Mouse (Mus musculus) kidney, postnatal 0 days (tissue): ENCODE measurements at regions not wholly inside any gene's neighbourhood (a gene's known extent, or its start where the extent isn't known, plus 50 kb on each side); places are given as distances from the start of the nearest gene placed in this dataset.

ENCODE experiments used
- ATAC-seq: fragments of 200-750 bp; cut with Nextera tagmentation; replicated peaks from 2 replicates; pipeline ENCODE4 v1.8.0; 2017; ENCODE audit warnings: low read depth, moderate number of reproducible peaks, moderate TSS enrichment, moderate library complexity; ENCODE audit not compliant: low FRiP score
- DNase-seq: peaks from one replicate; pipeline ENCODE4 v3.0.0-alpha.2; 2016; ENCODE audit warnings: low spot score
- H3K27ac ChIP-seq: fragments of 300-500 bp; sonication (generic); 2 replicates; pipeline ENCODE4 v1.5.1; 2014; ENCODE audit warnings: mild to moderate bottlenecking
- H3K27me3 ChIP-seq: fragments of 300-500 bp; sonication (generic); 2 replicates; pipeline ENCODE4 v1.6.1; 2014; ENCODE audit warnings: low read length, mixed read lengths; ENCODE audit not compliant: insufficient read depth
- H3K36me3 ChIP-seq: fragments of 300-500 bp; sonication (generic); 2 replicates; pipeline ENCODE4 v1.6.1; 2014; ENCODE audit warnings: low read length, mixed read lengths; ENCODE audit not compliant: insufficient read depth
- H3K4me1 ChIP-seq: fragments of 300-500 bp; sonication (generic); replicated peaks from 2 replicates; pipeline ENCODE4 v1.6.1; 2014; ENCODE audit warnings: antibody characterized with exemption, low read length, mixed read lengths; ENCODE audit not compliant: insufficient read depth
- H3K4me2 ChIP-seq: fragments of 300-500 bp; sonication (generic); 2 replicates; pipeline ENCODE4 v1.6.1; 2014; ENCODE audit warnings: mild to moderate bottlenecking, low read length, moderate library complexity, mixed read lengths
- H3K4me3 ChIP-seq: fragments of 300-500 bp; sonication (generic); replicated peaks from 2 replicates; pipeline ENCODE4 v1.5.1; 2014; ENCODE audit warnings: low read depth, low read length
- H3K9ac ChIP-seq: fragments of 300-500 bp; sonication (generic); 2 replicates; pipeline ENCODE4 v1.6.1; 2014; ENCODE audit warnings: low read depth, low read length
- H3K9me3 ChIP-seq: fragments of 300-500 bp; sonication (generic); replicated peaks from 2 replicates; pipeline ENCODE4 v1.6.1; 2016; ENCODE audit warnings: low read length, inconsistent platforms, mixed read lengths
- CTCF ChIP-seq: IDR thresholded peaks from 2 replicates; pipeline ENCODE4 v1.5.1; 2016; ENCODE audit warnings: antibody characterized with exemption, low read depth, mild to moderate bottlenecking, moderate library complexity
- WGBS: fragments of 180-500 bp; shearing (Covaris S2); extraction: QIAGEN DNeasy Blood & Tissue Kit; methylation state at CpG from one replicate; pipeline ENCODE4 v1.1.7; 2014; 5-methylcytosine and 5-hydroxymethylcytosine counted together

DNA sequence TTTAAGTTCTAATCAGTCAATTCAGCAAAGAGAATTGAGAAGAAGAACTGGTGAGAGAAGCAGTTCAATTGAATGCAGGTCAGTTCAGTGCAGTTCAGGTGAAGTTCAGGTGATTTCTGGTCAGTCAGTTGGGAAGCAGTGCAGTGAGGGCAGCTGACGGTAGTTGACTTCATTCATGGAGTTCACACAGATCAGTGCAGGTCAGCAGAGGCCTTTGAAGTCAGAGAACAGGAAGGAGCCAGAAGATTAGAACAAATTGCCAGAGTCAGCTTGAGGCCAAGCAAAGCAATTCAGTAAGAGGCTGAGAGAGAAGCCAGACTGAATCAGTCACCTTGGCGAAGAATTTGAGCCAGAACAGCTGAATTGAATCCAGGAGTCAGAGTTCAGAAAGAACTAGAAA is 235.7 kb upstream of the Cdh9 start:
- WGBS: 32% methylated on average over 2 of the region's 2 CpGs
- DNase-seq: no peak
- no peak for ATAC-seq

DNA sequence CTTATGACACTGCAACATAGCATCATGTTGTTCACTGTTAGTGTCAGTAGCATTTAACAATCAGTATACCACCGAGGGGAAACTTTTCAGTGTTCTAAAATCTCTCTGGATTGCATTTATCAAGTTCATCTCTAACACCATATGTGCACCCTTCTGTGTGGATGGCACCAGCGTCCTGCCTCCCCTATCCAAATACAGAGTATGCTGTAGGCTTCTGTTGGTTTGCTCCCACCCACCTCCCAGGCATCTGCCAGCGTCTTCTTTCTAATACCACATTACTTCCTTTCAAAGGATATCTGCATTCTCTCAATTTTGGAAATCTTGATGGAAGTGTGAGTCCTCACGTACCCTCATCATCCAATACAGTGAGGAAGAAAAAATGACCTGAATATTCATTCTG is 208.0 kb upstream of the Cdh9 start:
- TF ChIP-seq CTCF: no peak
- no peaks in the 10 kb centered on the region for H3K9me3 ChIP-seq
- H3K4me3 ChIP-seq: no peak overlapping the region
- H3K27ac ChIP-seq: no peak overlapping the region
- H3K4me1 ChIP-seq: no peaks in the 10 kb centered on the region
- H3K9ac ChIP-seq: no peak overlapping the region
- H3K4me2 ChIP-seq: no peak overlapping the region
- DNase-seq (no peak), ATAC-seq (no peak)
- no peaks in the 10 kb centered on the region for H3K27me3 ChIP-seq
- H3K36me3 ChIP-seq: no peaks in the 10 kb centered on the region
- 75% methylated on average over 4 of the region's 4 CpGs for WGBS

More for the DNA sequence above, 235.7 kb upstream of the Cdh9 start:
- TF ChIP-seq CTCF: no peak
- Histone ChIP-seq H3K9me3 (no peaks in the 10 kb centered on the region), H3K4me2 (no peak overlapping the region), H3K4me3 (no peak overlapping the region), H3K27ac (no peak overlapping the region), H3K36me3 (no peaks in the 10 kb centered on the region), H3K9ac (no peak overlapping the region), H3K4me1 (no peaks in the 10 kb centered on the region), H3K27me3 (no peaks in the 10 kb centered on the region)

DNA sequence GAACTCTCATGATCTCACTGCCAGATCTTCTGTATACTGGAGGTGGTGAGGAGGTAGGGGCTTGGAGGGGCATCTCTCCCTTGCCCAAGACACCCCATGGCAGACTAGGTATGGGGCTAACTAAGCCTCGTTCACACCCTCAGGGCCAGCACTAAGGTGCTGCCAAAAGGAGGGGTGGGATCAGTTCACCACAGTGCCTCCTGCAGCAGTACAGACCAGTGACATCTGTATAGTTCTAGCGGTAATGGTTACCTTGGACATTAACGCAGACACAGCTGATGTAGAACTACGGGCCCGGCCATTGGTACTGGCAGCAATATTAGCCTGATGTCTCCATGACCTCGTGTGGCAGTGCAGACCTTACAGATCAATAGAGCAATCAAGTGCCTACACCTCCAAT is 196.0 kb upstream of the Cdh9 start:
- no peaks in the 10 kb centered on the region for H3K36me3 ChIP-seq
- H3K4me2 ChIP-seq: no peak overlapping the region
- H3K4me1 ChIP-seq: no peaks in the 10 kb centered on the region
- H3K9ac ChIP-seq: no peak overlapping the region
- ATAC-seq: no peak
- H3K27ac ChIP-seq: no peak overlapping the region
- H3K27me3 ChIP-seq: no peaks in the 10 kb centered on the region
- no peaks in the 10 kb centered on the region for H3K9me3 ChIP-seq
- no peak for DNase-seq
- WGBS: 82% methylated on average over 6 of the region's 6 CpGs
- TF ChIP-seq CTCF: no peak
- no peak overlapping the region for H3K4me3 ChIP-seq

DNA sequence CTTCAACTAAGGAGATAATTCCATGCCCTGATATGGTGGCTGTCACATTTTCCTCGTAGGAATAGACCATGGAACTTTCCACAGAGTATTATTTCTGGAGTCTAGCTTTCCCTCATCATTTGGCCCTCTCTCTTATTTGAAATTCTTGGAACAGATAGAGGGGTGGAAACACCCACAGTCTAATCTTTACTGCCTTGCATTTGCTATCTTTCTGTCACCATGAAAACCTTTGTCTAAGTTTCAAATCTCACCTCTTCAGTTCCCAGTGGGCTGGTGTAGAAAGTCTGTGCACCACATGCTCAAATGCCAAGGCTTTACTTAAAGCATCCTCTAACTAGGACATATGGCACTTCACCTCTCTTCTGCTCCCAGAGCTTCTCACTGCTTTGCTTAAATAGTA is 187.3 kb upstream of the Cdh9 start:
- H3K27ac ChIP-seq: no peak overlapping the region
- H3K4me3 ChIP-seq: no peak overlapping the region
- H3K9me3 ChIP-seq: no peaks in the 10 kb centered on the region
- no peak overlapping the region for H3K9ac ChIP-seq
- no peaks in the 10 kb centered on the region for H3K4me1 ChIP-seq
- DNase-seq: no peak
- no peaks in the 10 kb centered on the region for H3K36me3 ChIP-seq
- TF ChIP-seq CTCF: no peak
- ATAC-seq: no peak
- no peaks in the 10 kb centered on the region for H3K27me3 ChIP-seq
- 52% methylated on average over 1 of the region's 1 CpGs for WGBS
- no peak overlapping the region for H3K4me2 ChIP-seq

DNA sequence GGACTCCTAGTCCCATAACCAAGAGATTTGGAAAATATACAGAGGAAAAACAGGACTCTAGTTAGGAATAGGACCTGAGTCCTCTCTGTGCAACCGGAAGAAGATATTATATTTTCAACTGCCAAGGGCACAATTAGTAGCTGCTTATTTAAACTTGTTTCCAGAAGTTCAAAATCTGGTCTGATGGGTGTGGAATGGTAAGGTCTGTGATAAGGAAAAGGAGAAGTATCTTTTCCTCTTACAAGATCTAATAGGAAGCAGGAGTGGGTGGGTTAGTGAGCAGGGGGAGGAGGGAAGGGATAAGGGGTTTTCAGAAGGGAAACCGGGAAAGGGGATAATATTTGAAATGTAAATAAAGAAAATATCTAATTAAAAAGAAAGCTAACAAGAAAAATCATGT is 173.4 kb upstream of the Cdh9 start:
- no peak overlapping the region for H3K9ac ChIP-seq
- H3K4me2 ChIP-seq: no peak overlapping the region
- no peak for DNase-seq
- no peak for ATAC-seq
- no peaks in the 10 kb centered on the region for H3K4me1 ChIP-seq
- 90% methylated on average over 2 of the region's 2 CpGs for WGBS
- H3K4me3 ChIP-seq: no peak overlapping the region
- H3K27me3 ChIP-seq: no peaks in the 10 kb centered on the region
- no peak for TF ChIP-seq CTCF
- H3K9me3 ChIP-seq: no peaks in the 10 kb centered on the region
- H3K27ac ChIP-seq: no peak overlapping the region
- H3K36me3 ChIP-seq: no peaks in the 10 kb centered on the region

DNA sequence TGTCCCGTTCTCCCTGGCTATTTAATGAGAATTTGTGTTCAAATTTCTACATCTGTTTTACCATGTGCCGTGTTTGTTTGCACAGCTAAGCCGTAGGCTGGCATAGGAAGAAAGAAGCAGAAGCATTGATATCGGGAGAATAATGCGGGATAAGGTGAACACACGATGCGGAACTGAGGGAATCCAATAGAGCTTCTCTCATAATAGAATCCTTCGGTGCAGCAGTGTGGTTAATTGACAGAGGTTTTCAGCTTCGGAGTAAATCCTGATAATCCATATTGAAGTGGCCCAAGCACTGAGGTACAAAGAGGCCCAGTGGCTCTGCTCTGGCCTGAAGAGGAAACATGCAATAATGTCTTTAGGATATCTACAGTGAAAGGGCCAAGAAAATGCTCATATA is 172.2 kb upstream of the Cdh9 start:
- H3K27me3 ChIP-seq: no peaks in the 10 kb centered on the region
- no peaks in the 10 kb centered on the region for H3K36me3 ChIP-seq
- H3K4me3 ChIP-seq: no peak overlapping the region
- ATAC-seq: no peak
- DNase-seq: no peak
- H3K4me2 ChIP-seq: no peak overlapping the region
- H3K27ac ChIP-seq: no peak overlapping the region
- no peak overlapping the region for H3K9ac ChIP-seq
- no peaks in the 10 kb centered on the region for H3K4me1 ChIP-seq
- no peaks in the 10 kb centered on the region for H3K9me3 ChIP-seq
- 91% methylated on average over 9 of the region's 9 CpGs for WGBS
- no peak for TF ChIP-seq CTCF

DNA sequence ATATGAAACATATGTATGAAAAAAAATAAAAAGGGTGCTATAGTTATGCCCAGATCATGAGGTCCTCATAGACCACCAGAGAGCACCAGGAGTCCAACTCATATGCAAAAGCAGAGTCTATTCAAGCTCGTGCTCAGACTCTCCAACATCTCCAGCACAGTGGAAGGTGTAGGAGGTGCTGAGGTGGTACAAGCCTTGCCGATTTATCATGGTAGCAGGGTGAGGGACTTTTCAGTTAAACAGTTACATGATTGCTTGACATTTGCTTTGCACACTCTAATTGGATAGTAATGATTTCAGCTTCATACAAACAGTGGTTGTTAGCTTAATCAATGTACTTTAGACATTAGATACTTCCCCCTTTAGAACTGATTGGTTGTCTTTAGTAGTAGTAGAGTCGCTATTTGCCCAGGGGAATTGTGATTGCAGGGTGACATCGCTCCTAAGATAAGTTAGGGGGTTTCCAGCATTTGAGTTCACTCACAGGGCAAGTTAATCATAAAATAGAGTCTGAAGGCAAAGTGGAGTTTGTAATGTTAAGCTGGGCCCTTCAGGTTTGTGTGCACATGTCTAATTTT is 162.3 kb upstream of the Cdh9 start:
- Histone ChIP-seq H3K36me3 (no peaks in the 10 kb centered on the region), H3K9me3 (no peaks in the 10 kb centered on the region), H3K4me2 (no peak overlapping the region), H3K4me1 (no peaks in the 10 kb centered on the region), H3K27me3 (no peaks in the 10 kb centered on the region), H3K4me3 (no peak overlapping the region), H3K9ac (no peak overlapping the region), H3K27ac (no peak overlapping the region)
- ATAC-seq (0 out of 2 replicates have a peak, but pooled peaks have one; percentile 25), DNase-seq (no peak)
- TF ChIP-seq CTCF: no peak
- 66% methylated on average over 4 of the region's 4 CpGs for WGBS
